Mouse (Mus musculus) forebrain, embryonic 14.5 days (tissue): ENCODE data around the gene Dock2. TPM values are rescaled to one million over a fixed set of nuclear protein-coding genes. Genes with fewer than 3 reads are reported as not detected.
A peak's percentile ranks its signal among the peaks of the same experiment; 100 is the strongest.

Source experiments
- ATAC-seq: fragments of 200-750 bp; cut with Nextera tagmentation; 2 replicates; pipeline ENCODE4 v1.8.0; 2017; ENCODE audit warnings: mild to moderate bottlenecking, moderate library complexity
- DNase-seq: peaks from one replicate; pipeline ENCODE4 v3.0.0-alpha.2; 2015; ENCODE audit warnings: low spot score
- H3K27ac ChIP-seq: fragments of 300-500 bp; sonication (generic); 2 replicates; pipeline ENCODE4 v1.5.1; 2014; ENCODE audit warnings: low read depth, mild to moderate bottlenecking, control low read depth, low read length, moderate library complexity
- H3K27me3 ChIP-seq: fragments of 300-500 bp; sonication (generic); replicated peaks from 2 replicates; pipeline ENCODE4 v1.6.1; 2014; ENCODE audit warnings: low read length, control low read depth, mixed read lengths; ENCODE audit not compliant: control insufficient read depth, insufficient read depth
- H3K36me3 ChIP-seq: fragments of 300-500 bp; sonication (generic); 2 replicates; pipeline ENCODE4 v1.6.1; 2014; ENCODE audit warnings: low read length, control low read depth; ENCODE audit not compliant: control insufficient read depth, insufficient read depth
- H3K4me1 ChIP-seq: fragments of 300-500 bp; sonication (generic); 2 replicates; pipeline ENCODE4 v1.6.1; 2014; ENCODE audit warnings: antibody characterized with exemption, low read length, control low read depth; ENCODE audit not compliant: control insufficient read depth, insufficient read depth
- H3K4me2 ChIP-seq: fragments of 300-500 bp; sonication (generic); 2 replicates; pipeline ENCODE4 v1.6.1; 2014; ENCODE audit warnings: mild to moderate bottlenecking, control low read depth, low read length
- H3K4me3 ChIP-seq: fragments of 300-500 bp; sonication (generic); 2 replicates; pipeline ENCODE4 v1.5.1; 2014; ENCODE audit warnings: low read depth, low read length, control low read depth
- H3K9ac ChIP-seq: fragments of 300-500 bp; sonication (generic); 2 replicates; pipeline ENCODE4 v1.6.1; 2014; ENCODE audit warnings: mild to moderate bottlenecking, low read length, control low read depth, moderate library complexity
- H3K9me3 ChIP-seq: fragments of 300-500 bp; sonication (generic); replicated peaks from 2 replicates; pipeline ENCODE4 v1.6.1; 2016; ENCODE audit warnings: low read length, control low read depth, mixed read lengths; ENCODE audit not compliant: control insufficient read depth
- WGBS: fragments of 180-500 bp; shearing (Covaris S2); extraction: QIAGEN DNeasy Blood & Tissue Kit; methylation state at CpG from one replicate; pipeline ENCODE4 v1.1.7; 2014; 5-methylcytosine and 5-hydroxymethylcytosine counted together
- polyA plus RNA-seq: library from polyadenylated mRNA; unstranded; fragments of >200 nt; fragmentation: Nextera tagmentation; extraction: Ambion mirVana; gene quantifications from 2 replicates; pipeline ENCODE4 v1.2.1, GENCODE M21; 2014

Gene Dock2
- polyA plus RNA-seq, 1 experiment from 2014 or later: 0.37 TPM

DNA sequence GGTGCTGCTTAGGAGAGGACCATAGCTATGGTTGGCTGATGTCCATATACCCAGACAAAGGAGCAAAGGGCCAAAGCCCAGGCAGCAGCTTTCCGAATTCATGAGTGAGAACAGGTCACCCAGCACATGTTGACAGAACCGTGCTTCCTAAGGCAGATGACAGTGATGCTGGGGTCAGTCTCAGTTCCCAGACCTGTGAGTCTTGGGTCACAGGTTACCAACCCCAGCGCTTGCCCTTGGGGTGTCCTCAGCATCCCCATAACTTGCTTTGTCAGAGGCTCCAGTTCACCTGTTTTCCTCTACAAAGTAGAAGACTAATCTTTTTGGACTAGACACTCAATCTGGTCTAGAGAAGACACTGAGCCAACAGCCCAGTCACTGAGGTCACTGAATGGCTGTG, 252.7 kb downstream of the Dock2 start:
- no peak for ATAC-seq
- Histone ChIP-seq H3K4me3 (no peak overlapping the region), H3K4me1 (no peaks in the 10 kb centered on the region), H3K27me3 (no peaks in the 10 kb centered on the region), H3K9ac (no peak overlapping the region), H3K27ac (no peak overlapping the region), H3K36me3 (no peaks in the 10 kb centered on the region), H3K9me3 (no peaks in the 10 kb centered on the region), H3K4me2 (no peak overlapping the region)
- no peak for DNase-seq
- 93% methylated on average over 3 of the region's 3 CpGs for WGBS

DNA sequence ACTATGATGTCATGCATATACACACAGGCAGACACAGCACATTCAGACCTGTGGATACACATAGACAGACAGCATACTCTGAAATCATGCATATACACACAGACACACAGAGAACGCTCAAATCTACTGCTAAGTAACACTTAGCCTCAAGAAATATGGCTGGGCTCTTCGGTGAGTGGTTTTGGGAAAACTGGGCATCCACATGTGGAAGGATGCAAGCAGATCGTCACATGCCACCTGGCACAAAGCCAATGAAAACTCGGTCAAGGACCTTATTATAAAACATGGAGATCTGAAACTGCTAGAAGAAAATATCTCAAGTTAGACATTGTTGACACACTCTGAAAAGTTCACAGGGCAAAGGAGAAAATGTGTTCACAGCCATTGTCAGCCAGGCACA, 255.7 kb downstream of the Dock2 start:
- 92% methylated on average over 4 of the region's 4 CpGs for WGBS
- ATAC-seq (no peak), DNase-seq (no peak)

DNA sequence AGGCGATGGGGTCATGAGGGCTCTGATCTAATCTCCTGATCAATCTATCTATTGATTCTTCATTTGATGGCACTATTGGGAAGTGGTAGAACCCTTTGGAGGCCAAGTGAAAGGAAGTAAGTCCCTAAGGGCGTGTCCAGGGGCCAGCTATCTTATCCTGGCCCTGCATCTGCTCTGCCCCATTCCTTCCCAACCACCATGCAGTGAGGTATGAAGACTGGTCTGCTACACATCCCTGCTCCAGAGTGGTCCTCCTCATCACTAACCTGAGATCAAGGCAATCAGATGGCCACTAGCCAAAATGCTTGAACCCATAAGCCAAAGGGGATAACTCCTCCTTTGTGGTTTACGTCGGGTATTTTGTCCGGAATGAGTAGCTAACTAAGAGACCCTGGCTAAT, 256.5 kb downstream of the Dock2 start:
- H3K27me3 ChIP-seq: no peaks in the 10 kb centered on the region
- H3K27ac ChIP-seq: no peak overlapping the region
- no peak overlapping the region for H3K4me3 ChIP-seq
- H3K9me3 ChIP-seq: no peaks in the 10 kb centered on the region
- 91% methylated on average over 5 of the region's 5 CpGs for WGBS
- no peak overlapping the region for H3K9ac ChIP-seq
- no peaks in the 10 kb centered on the region for H3K4me1 ChIP-seq
- DNase-seq: no peak
- ATAC-seq: no peak
- no peak overlapping the region for H3K4me2 ChIP-seq
- H3K36me3 ChIP-seq: no peaks in the 10 kb centered on the region

More for the DNA sequence above, 255.7 kb downstream of the Dock2 start:
- Histone ChIP-seq H3K27me3 (no peaks in the 10 kb centered on the region), H3K27ac (no peak overlapping the region), H3K9ac (no peak overlapping the region), H3K4me1 (no peaks in the 10 kb centered on the region), H3K4me2 (no peak overlapping the region), H3K36me3 (no peaks in the 10 kb centered on the region), H3K9me3 (no peaks in the 10 kb centered on the region), H3K4me3 (no peak overlapping the region)

DNA sequence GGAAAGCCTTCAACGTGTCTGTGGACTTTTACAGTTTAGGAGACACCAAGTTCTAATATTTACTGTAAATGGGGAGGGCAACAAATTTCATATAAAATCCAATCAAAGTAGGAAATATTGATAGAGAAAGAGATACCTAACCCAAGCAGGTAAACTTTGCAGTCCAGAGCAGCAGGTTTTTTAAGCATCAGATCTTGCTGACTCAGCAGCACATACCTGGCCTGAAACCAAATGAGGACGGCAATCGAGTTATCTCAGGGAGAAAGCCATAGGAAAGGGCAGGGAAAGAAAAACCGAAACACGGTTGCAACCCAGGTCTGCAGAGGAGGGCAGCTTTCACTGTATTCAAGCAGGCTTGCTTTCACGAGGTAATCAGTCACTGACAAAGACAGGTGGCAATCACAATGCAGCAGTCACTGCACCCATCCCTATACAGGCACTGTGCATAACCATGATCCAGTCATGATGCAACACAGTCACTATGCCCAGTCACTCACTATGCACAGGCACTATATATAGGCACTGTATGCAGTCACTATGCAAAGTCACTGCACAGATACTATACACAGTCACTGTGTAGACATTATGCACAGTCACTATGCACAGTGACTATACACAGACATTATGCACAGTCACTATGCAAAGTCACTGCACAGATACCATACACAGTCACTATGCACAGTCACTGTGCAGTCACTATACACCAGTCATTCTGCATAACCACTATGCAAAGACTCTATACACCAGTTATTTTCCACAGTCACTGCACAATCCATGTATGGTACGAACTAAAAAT, 258.4 kb downstream of the Dock2 start:
- no peak for ATAC-seq
- Histone ChIP-seq H3K4me1 (no peaks in the 10 kb centered on the region), H3K4me3 (no peak overlapping the region), H3K27ac (no peak overlapping the region), H3K4me2 (no peak overlapping the region), H3K27me3 (no peaks in the 10 kb centered on the region), H3K9me3 (no peaks in the 10 kb centered on the region), H3K36me3 (no peaks in the 10 kb centered on the region), H3K9ac (no peak overlapping the region)
- WGBS: 81% methylated on average over 7 of the region's 7 CpGs
- DNase-seq: no peak

DNA sequence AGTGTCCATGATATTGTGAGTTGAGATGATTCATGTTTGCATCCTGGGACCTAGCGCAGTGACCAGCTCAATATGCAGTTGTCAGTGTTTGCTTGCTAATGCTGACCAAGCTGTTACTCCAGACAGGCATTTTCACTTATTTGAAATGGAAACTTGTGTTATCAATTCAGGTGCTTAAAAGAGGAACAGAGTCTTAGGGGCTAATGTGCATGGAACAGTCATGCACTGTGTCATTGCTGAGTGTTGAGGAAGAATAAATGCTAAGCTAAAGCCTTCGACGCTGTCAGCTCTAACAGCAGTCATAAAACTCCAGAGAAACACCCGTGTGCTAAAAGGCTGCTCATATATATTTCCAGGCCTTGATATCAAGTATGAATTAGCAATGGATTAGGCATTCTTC, 259.1 kb downstream of the Dock2 start:
- DNase-seq (no peak), ATAC-seq (no peak)
- Histone ChIP-seq H3K27ac (no peak overlapping the region), H3K4me3 (no peak overlapping the region), H3K9ac (no peak overlapping the region), H3K9me3 (no peaks in the 10 kb centered on the region), H3K27me3 (no peaks in the 10 kb centered on the region), H3K4me2 (no peak overlapping the region), H3K36me3 (no peaks in the 10 kb centered on the region), H3K4me1 (no peaks in the 10 kb centered on the region)
- WGBS: 94% methylated on average over 4 of the region's 4 CpGs

DNA sequence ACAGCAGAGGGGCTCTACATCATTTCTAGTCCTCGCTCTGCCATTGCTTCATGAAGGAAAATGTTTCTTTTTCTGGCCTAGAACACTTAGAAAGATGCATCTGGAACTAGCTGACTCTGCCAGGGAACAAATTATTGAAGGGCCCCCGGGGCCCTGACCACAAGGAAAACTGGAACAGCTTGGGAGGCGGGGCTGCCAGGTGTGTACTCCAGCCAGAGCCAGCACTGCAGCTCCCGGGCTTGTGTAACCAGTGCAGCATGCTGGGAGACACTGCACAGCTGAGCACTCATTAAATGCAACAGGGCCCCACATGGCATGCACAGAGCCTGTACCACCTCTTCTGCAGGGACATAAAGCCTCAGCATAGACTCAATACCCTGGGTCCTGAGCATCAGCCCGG, 265.1 kb downstream of the Dock2 start:
- no peak overlapping the region for H3K27ac ChIP-seq
- H3K27me3 ChIP-seq: no peaks in the 10 kb centered on the region
- ATAC-seq (peak; percentile 54; the same call in 1 of the 2 replicates), DNase-seq (peak; percentile 22)
- H3K4me3 ChIP-seq: no peak overlapping the region
- H3K4me2 ChIP-seq: no peak overlapping the region
- no peak overlapping the region for H3K9ac ChIP-seq
- no peaks in the 10 kb centered on the region for H3K9me3 ChIP-seq
- H3K36me3 ChIP-seq: no peaks in the 10 kb centered on the region
- no peaks in the 10 kb centered on the region for H3K4me1 ChIP-seq
- 48% methylated on average over 5 of the region's 5 CpGs for WGBS

DNA sequence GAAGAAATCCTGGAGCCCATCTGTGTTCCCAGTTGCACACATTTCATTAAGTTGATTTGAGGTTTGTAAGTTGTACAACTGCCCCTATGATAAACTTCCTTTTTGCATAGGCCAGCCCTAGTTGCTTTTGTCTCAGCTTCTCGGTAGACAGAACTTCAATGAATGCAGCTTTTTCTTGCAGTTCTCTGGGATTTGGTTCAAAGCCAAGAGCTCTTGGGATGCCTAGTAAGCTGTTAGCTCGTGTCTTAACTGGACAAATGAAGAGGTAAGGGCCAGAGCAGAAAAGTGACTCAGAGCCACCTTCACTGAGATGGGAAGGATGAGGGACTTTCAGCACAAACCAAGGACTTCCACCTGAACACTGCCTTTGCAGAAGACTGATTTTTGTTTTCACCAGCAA, 266.7 kb downstream of the Dock2 start:
- H3K4me1 ChIP-seq: no peaks in the 10 kb centered on the region
- H3K36me3 ChIP-seq: no peaks in the 10 kb centered on the region
- no peaks in the 10 kb centered on the region for H3K9me3 ChIP-seq
- no peak overlapping the region for H3K4me2 ChIP-seq
- H3K9ac ChIP-seq: no peak overlapping the region
- 12% methylated on average over 2 of the region's 2 CpGs for WGBS
- H3K27ac ChIP-seq: no peak overlapping the region
- peak; percentile 51 for DNase-seq
- H3K27me3 ChIP-seq: no peaks in the 10 kb centered on the region
- H3K4me3 ChIP-seq: no peak overlapping the region
- ATAC-seq: no peak

DNA sequence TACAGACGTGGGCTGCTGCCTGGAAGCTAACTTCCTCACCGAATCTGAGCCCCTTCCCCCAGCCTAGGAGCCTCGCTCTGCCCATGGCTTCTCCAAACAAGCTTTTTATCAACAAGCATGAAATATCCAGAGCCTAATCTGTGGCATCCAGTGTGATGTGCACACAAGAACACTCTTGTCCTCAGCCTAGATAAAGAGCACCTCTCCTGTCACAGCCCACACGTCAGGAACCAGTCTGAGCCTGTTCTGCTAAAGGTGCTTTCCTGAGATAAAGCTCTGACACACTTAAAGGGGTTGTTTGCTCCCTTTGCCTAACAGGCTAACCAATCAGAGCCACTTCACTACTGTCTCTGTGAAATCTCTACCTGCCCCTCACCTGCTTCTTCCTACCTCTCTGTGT, 268.4 kb downstream of the Dock2 start:
- H3K4me3 ChIP-seq: no peak overlapping the region
- no peak for ATAC-seq
- H3K9ac ChIP-seq: no peak overlapping the region
- no peaks in the 10 kb centered on the region for H3K36me3 ChIP-seq
- no peaks in the 10 kb centered on the region for H3K4me1 ChIP-seq
- no peaks in the 10 kb centered on the region for H3K9me3 ChIP-seq
- H3K27ac ChIP-seq: no peak overlapping the region
- no peak for DNase-seq
- no peaks in the 10 kb centered on the region for H3K27me3 ChIP-seq
- no peak overlapping the region for H3K4me2 ChIP-seq
- WGBS: 65% methylated on average over 4 of the region's 4 CpGs

DNA sequence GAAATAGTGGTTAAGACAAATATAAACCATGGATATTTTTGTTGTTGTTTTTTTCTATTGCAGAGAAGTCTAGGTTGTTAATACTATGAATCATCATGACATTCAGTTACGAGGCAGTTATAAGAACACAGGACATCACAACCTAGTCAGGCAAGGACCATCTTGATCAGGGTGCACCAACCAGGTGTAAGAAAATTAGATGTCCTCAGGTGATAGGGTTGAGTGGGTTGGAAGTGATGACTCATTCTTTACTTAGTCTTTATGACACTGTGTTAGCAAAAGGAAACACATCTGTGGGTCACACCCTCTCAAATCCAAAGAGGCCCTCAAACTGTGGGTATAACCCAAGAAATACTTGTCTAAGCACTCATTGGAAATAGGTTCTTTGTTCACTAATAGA, 277.3 kb downstream of the Dock2 start:
- Histone ChIP-seq H3K4me2 (no peak overlapping the region), H3K4me1 (no peaks in the 10 kb centered on the region), H3K27ac (no peak overlapping the region), H3K36me3 (no peaks in the 10 kb centered on the region), H3K27me3 (no peaks in the 10 kb centered on the region), H3K4me3 (no peak overlapping the region), H3K9me3 (no peaks in the 10 kb centered on the region), H3K9ac (no peak overlapping the region)
- ATAC-seq (no peak), DNase-seq (no peak)
- 92% methylated on average over 1 of the region's 1 CpGs for WGBS
